Mouse (Mus musculus) heart, adult 2 months (tissue): ENCODE measurements around the gene Sike1.

Experiments used
- CTCF ChIP-seq: fragments of 200-600 bp; IDR thresholded peaks from 2 replicates; pipeline ENCODE4 v1.8.1; 2022; ENCODE audit warnings: antibody characterized with exemption, mild to moderate bottlenecking, moderate library complexity
- EP300 ChIP-seq: fragments of 200-500 bp; IDR thresholded peaks from 2 replicates; pipeline ENCODE4 v1.6.1; 2011; ENCODE audit warnings: low read depth, low read length, control low read depth; ENCODE audit not compliant: insufficient read depth

- TF ChIP-seq EP300 (no peak), CTCF (no peak)
Observed at GRCm38 (mm10) chr3:102955596-102955995, 39.9 kb upstream of the Sike1 start.
